Mouse (Mus musculus): Measurements from ENCODE around the gene Lonrf2. TPM values are rescaled to one million over a fixed set of nuclear protein-coding genes. Genes with fewer than 3 reads are reported as not detected.

Gene Lonrf2
- polyA plus RNA-seq, 1 experiment from 2014 or later, result 1.4 TPM

DNA sequence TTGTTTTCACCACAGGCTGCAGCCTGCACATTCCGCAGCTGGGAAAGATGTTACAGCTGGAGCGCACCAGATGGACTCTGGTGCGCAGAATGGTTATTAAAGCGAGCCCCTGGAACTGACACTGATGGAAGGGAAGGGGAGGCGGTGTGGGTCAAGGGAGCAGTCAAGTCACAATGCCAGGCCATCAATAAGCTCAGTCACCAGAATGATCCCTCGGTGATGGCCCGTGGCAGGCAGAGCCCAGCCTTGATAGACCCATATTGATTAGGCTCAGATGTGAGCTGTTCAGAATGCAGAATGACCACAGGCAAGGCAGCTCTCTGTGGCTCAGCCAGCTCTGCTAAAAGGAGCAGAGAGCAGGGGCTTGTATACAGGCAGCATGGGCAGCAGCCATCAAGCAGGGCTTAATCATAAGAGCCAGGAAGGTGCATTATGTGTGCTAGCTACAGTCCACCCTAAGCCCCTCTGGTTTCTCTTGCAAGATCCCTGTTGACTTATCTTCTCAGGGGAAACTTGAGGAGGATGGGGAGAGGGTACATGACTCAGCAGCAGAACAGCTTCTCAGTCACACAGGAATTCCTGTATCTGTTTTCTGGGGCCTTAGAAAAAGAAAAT, 46.4 kb downstream of the Lonrf2 start:
- Histone ChIP-seq H3K4me3 (replicated peaks) (no peak overlapping the region), H3K9ac (no peak overlapping the region), H3K27me3 (replicated peaks) (no peaks in the 10 kb centered on the region), H3K36me3 (no peaks in the 10 kb centered on the region), H3K27ac (no peak overlapping the region), H3K4me2 (no peak overlapping the region), H3K4me1 (no peaks in the 10 kb centered on the region), H3K9me3 (no peaks in the 10 kb centered on the region)
- ATAC-seq (ENCODE audit: insufficient read depth, low FRiP score, low read depth), result no peak
- 67% methylated on average over 7 of the region's 7 CpGs for WGBS

DNA sequence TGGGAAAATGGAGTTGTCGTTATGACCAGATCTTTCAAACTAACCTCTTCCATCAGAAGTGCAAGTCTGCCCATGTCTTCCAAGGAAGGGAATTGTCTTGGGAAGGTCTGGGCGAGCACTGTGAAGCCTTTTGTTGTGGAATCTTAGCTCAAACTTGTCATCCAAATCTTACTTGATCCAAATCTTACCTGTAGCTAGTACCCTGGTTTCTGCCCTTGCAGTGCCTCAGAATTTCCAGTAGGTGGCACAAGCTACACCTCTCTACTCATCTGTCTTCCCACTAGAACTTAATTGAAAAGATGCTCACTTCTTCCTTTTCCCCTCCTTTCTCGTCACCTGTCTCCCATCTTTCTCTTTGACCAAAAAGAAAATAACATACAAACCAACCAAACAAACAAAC, 47.6 kb downstream of the Lonrf2 start:
- no peaks in the 10 kb centered on the region for H3K4me1 ChIP-seq
- no peaks in the 10 kb centered on the region for H3K36me3 ChIP-seq
- no peak overlapping the region for H3K9ac ChIP-seq
- no peaks in the 10 kb centered on the region for H3K9me3 ChIP-seq
- 73% methylated on average over 3 of the region's 3 CpGs for WGBS
- H3K4me3 ChIP-seq (replicated peaks), result no peak overlapping the region
- H3K27ac ChIP-seq, result no peak overlapping the region
- no peak for ATAC-seq (ENCODE audit: insufficient read depth, low FRiP score, low read depth)
- H3K27me3 ChIP-seq (replicated peaks), result no peaks in the 10 kb centered on the region
- no peak overlapping the region for H3K4me2 ChIP-seq

DNA sequence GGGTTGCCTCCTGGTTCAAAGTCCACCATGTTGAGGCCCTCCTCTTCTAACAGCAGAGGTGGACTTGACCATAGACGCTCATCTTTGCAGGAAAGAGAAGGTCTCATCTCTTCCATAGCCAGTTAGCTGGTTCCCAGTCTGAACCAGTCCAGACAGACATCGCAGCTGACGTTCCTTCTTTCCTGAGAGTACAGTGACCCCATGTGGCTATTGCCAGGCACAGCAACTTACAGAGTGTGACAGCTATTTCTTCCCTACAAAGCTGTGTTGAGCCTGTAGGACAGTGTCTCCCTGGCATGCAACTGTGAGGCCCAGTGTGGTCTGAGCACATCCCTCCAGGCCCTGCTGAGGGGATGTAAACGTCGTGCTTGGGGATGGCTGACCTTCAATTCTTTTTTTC, 49.1 kb downstream of the Lonrf2 start:
- 4% methylated on average over 5 of the region's 5 CpGs for WGBS
- no peak for ATAC-seq (ENCODE audit: insufficient read depth, low FRiP score, low read depth)
- H3K27ac ChIP-seq, result no peak overlapping the region

DNA sequence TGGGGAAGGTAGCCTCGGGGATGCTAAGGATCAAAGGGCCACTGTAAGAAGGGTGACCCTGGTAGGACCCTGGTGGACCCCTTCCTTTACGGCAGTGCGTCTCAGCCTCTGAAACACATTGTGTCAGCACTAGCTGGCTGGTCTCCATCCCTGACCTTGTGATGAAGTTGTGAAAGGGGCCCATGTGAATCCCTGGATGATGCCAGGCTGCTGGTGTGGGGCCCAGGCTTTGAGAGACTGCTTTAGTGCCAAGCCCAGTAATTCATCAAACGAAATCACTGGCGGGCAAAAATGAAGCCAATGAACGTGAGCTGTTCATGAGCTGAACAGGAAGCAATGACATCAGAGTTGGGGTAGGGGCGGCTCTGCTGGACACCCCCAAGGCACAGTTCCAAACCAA, 50.2 kb downstream of the Lonrf2 start:
- ATAC-seq (ENCODE audit: insufficient read depth, low FRiP score, low read depth), result no peak
- no peak overlapping the region for H3K27ac ChIP-seq
- H3K4me2 ChIP-seq, result no peak overlapping the region
- H3K4me3 ChIP-seq (replicated peaks), result no peak overlapping the region
- no peaks in the 10 kb centered on the region for H3K36me3 ChIP-seq
- no peaks in the 10 kb centered on the region for H3K9me3 ChIP-seq
- no peak overlapping the region for H3K9ac ChIP-seq
- no peaks in the 10 kb centered on the region for H3K4me1 ChIP-seq
- no peaks in the 10 kb centered on the region for H3K27me3 ChIP-seq (replicated peaks)
- 56% methylated on average over 7 of the region's 7 CpGs for WGBS

More for the DNA sequence above, 49.1 kb downstream of the Lonrf2 start:
- H3K9me3 ChIP-seq, result no peaks in the 10 kb centered on the region
- H3K9ac ChIP-seq, result no peak overlapping the region
- no peak overlapping the region for H3K4me2 ChIP-seq
- H3K27me3 ChIP-seq (replicated peaks), result no peaks in the 10 kb centered on the region
- H3K36me3 ChIP-seq, result no peaks in the 10 kb centered on the region
- H3K4me1 ChIP-seq, result no peaks in the 10 kb centered on the region
- H3K4me3 ChIP-seq (replicated peaks), result no peak overlapping the region

DNA sequence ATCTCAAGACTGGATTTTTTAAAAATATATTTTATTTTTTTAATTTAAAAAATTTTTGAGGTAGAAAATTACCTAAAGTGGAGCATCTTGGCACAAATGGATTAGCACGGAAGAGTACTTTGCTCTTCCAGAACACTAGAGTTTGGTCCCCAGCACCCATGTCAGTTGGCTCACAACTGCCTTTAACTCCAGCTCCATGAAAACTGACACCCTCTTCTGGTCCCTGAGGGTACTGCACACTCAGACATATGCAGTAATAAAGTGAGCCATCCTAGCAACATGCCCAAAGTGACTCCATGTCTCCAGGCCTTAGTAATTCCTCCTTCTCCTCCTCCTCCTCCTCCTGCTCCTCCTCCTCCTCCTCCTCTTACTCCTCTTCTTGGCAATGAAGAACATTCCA, 58.2 kb downstream of the Lonrf2 start:
- Histone ChIP-seq H3K4me1 (no peaks in the 10 kb centered on the region), H3K9ac (no peak overlapping the region), H3K9me3 (no peaks in the 10 kb centered on the region), H3K27me3 (replicated peaks) (no peaks in the 10 kb centered on the region), H3K36me3 (no peaks in the 10 kb centered on the region), H3K27ac (no peak overlapping the region), H3K4me3 (replicated peaks) (no peak overlapping the region), H3K4me2 (no peak overlapping the region)
- no peak for ATAC-seq (ENCODE audit: insufficient read depth, low FRiP score, low read depth)
- 98% methylated on average over 1 of the region's 1 CpGs for WGBS

DNA sequence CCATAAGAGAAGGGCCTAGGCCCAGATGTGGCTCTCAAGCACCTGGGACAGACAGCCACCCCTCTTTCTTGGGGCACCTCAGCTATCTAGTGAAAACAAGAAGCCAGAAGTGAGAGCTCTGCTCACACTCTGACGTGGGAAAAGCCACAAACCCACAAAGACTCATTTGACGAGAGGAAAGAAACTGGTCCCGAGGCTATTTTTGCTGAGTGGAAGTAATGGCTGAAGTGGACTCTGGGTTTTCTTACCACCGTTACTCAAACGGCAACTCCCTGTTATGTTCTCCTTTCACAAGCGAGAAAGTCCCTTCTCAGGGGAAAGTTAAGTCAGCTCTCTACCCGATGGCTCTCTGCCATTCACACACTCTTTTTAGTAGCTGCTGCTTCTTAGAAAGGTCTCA, 59.0 kb downstream of the Lonrf2 start:
- no peaks in the 10 kb centered on the region for H3K9me3 ChIP-seq
- ATAC-seq (ENCODE audit: insufficient read depth, low FRiP score, low read depth), result no peak
- no peaks in the 10 kb centered on the region for H3K4me1 ChIP-seq
- no peak overlapping the region for H3K27ac ChIP-seq
- H3K27me3 ChIP-seq (replicated peaks), result no peaks in the 10 kb centered on the region
- no peak overlapping the region for H3K4me3 ChIP-seq (replicated peaks)
- H3K4me2 ChIP-seq, result no peak overlapping the region
- no peaks in the 10 kb centered on the region for H3K36me3 ChIP-seq
- WGBS, result 70% methylated on average over 7 of the region's 7 CpGs
- no peak overlapping the region for H3K9ac ChIP-seq

DNA sequence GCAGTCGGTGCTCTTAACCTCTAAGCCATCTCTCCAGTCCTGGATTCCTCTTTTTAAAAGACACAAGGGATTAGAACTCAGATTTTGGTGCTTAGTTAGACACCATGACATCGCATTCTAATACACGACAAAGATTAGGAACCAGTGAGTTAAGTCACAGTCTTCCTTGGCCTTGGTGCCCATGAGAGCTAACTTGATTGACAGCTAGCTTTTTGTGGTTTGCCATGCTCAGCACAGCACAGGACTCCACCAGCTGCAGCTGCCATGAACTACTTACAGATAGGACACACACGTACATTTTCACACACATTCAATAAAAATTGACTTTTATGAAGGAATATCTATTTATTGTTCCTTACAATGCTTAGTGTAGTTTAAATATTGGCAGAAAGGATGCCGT, 60.8 kb downstream of the Lonrf2 start:
- Histone ChIP-seq H3K9me3 (no peaks in the 10 kb centered on the region), H3K4me1 (no peaks in the 10 kb centered on the region), H3K27me3 (replicated peaks) (no peaks in the 10 kb centered on the region), H3K9ac (no peak overlapping the region), H3K27ac (no peak overlapping the region), H3K4me3 (replicated peaks) (no peak overlapping the region), H3K36me3 (no peaks in the 10 kb centered on the region), H3K4me2 (no peak overlapping the region)
- no peak for ATAC-seq (ENCODE audit: insufficient read depth, low FRiP score, low read depth)
- WGBS, result 89% methylated on average over 5 of the region's 5 CpGs

GRCm38 (mm10) chr1:38770676-38771075, 65.8 kb downstream of the Lonrf2 start:
- H3K9me3 ChIP-seq, result no peaks in the 10 kb centered on the region
- no peak overlapping the region for H3K4me2 ChIP-seq
- H3K27ac ChIP-seq, result no peak overlapping the region
- H3K27me3 ChIP-seq (replicated peaks), result no peaks in the 10 kb centered on the region
- H3K9ac ChIP-seq, result no peak overlapping the region
- no peak for ATAC-seq (ENCODE audit: insufficient read depth, low FRiP score, low read depth)
- 77% methylated on average over 3 of the region's 3 CpGs for WGBS
- H3K4me3 ChIP-seq (replicated peaks), result no peak overlapping the region
- H3K36me3 ChIP-seq, result no peaks in the 10 kb centered on the region
- H3K4me1 ChIP-seq, result peaks cover 13% of the 10 kb centered on the region

DNA sequence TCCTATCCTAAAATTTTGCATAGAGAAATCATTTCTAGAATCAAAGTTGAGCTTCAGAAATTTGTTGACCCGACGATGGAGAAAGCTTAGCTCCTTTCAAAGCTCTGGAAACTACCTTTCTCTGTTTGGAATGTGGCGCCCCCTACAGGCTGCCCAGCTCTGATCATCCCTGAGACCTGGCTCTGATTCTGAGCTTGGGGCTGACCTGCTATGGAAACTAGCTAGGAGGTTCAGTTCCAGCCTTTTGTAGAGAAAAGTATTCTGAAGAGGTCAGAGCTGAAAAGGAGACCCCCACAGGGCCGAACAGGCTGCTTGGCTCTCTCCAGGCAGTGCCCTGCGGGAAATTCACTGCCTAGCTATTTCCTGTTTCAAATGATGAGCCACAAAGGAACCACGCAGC, 66.6 kb downstream of the Lonrf2 start:
- ATAC-seq (ENCODE audit: insufficient read depth, low FRiP score, low read depth), result no peak
- no peak overlapping the region for H3K27ac ChIP-seq
- WGBS, result 33% methylated on average over 6 of the region's 6 CpGs

DNA sequence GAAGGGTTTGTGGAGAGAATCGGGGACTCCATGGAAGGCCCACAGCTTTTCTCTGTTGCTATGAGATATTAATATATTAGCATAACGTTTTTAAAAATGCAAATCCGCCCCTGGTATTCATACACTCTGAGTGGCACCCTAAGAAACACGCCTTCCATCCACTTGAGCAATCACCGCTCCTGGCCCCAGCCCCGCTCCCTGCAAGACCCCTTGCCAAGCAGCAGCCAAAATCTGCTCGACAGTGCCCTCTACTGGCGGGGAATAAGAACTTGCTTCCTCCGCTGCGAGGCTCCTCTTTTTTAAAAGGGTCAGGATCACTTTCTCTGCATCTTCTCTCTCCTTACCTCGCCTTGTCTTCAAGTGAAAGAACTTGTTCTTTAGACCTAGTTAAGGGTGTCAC, 68.7 kb downstream of the Lonrf2 start:
- ATAC-seq (ENCODE audit: insufficient read depth, low FRiP score, low read depth), result no peak
- H3K36me3 ChIP-seq, result no peaks in the 10 kb centered on the region
- H3K4me2 ChIP-seq, result peak overlapping the region; percentile 43
- H3K27ac ChIP-seq, result 0 out of 2 replicates have a peak overlapping the region, but pooled peaks have one; percentile 55
- no peak overlapping the region for H3K9ac ChIP-seq
- H3K4me1 ChIP-seq, result peaks cover 16% of the 10 kb centered on the region
- peak overlapping the region; percentile 23 for H3K4me3 ChIP-seq (replicated peaks)
- WGBS, result 7% methylated on average over 11 of the region's 11 CpGs
- no peaks in the 10 kb centered on the region for H3K27me3 ChIP-seq (replicated peaks)
- H3K9me3 ChIP-seq, result no peaks in the 10 kb centered on the region

More for the DNA sequence above, 66.6 kb downstream of the Lonrf2 start:
- Histone ChIP-seq H3K4me3 (replicated peaks) (no peak overlapping the region), H3K9me3 (no peaks in the 10 kb centered on the region), H3K27me3 (replicated peaks) (no peaks in the 10 kb centered on the region), H3K9ac (no peak overlapping the region), H3K36me3 (no peaks in the 10 kb centered on the region), H3K4me1 (peaks cover 16% of the 10 kb centered on the region), H3K4me2 (no peak overlapping the region)

DNA sequence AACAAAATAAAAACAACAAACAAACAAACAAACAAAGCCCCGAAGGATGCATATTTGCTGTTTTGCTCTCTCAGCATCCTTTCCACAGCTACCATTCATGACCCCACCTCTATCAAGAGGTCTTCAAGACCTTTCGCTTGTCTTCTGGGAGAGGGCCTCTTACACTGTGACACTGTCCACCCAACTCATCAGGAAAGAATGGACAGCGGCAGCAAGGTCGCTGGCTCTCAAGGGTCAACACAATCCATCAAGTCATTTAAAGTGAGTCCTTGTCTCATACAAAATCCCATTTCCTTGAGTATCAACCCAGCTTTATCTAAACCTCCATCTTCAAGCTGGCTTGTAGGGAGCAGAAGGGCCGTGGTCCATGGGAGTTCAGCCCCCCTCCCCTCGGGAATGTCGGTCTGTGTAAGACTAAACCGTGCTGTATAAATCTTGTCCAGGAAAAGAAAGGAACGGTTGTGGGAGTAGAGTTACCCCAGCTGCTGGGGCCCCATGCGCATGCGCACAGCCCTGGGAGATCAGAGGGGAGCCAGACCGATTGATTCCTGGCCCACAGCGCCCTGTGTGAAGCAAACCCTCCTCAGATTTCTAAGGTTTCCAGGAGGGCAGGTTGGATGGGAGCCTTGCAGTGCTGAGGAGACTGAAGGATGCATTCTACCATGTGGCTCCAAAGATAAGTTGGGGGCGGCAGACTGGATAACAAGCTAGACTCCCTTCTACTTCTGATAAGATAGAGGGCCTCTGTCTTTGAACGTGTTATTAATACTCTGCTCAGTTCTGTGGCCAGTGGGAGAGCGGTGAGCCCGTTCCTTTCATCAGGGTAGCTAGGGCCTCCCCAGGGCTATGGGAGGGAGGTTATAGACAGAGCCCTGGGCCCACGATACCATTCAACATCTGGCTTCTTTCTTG, 69.6 kb downstream of the Lonrf2 start:
- ATAC-seq (ENCODE audit: insufficient read depth, low FRiP score, low read depth), result peak; percentile 83
- H3K27me3 ChIP-seq (replicated peaks), result no peaks in the 10 kb centered on the region

DNA sequence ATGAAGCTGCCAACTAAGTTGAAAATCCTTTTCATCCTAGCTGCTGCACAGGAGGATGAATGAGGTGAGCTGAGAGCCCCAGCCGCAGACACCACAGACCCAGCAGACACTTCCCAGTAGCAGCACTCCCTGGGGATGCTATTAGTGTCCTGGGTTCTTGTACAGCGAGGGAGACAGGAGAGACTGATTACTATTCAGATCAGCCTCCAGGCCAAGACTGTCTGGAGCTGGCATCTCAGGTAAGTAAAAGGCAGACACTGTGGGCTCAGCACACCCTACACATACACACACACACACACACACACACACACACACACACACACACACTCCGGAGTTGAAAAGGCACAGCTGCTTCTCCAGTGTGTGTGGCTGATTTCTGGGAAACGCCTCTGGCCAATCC, 70.3 kb downstream of the Lonrf2 start:
- WGBS, result 39% methylated on average over 4 of the region's 4 CpGs
- H3K27me3 ChIP-seq (replicated peaks), result no peaks in the 10 kb centered on the region
- H3K4me2 ChIP-seq, result no peak overlapping the region; the same call in 1 of the 2 replicates
- H3K4me3 ChIP-seq (replicated peaks), result no peak overlapping the region
- H3K4me1 ChIP-seq, result peaks cover 16% of the 10 kb centered on the region
- no peaks in the 10 kb centered on the region for H3K9me3 ChIP-seq
- no peak overlapping the region for H3K9ac ChIP-seq
- H3K27ac ChIP-seq, result no peak overlapping the region
- no peak for ATAC-seq (ENCODE audit: insufficient read depth, low FRiP score, low read depth)
- no peaks in the 10 kb centered on the region for H3K36me3 ChIP-seq

More for the DNA sequence above, 69.6 kb downstream of the Lonrf2 start:
- Histone ChIP-seq H3K4me2 (peak overlapping the region; percentile 43), H3K4me1 (peaks cover 16% of the 10 kb centered on the region), H3K27ac (peak overlapping the region; percentile 55), H3K36me3 (no peaks in the 10 kb centered on the region), H3K9me3 (no peaks in the 10 kb centered on the region), H3K9ac (no peak overlapping the region), H3K4me3 (replicated peaks) (peak overlapping the region; percentile 23)
- WGBS, result 17% methylated on average over 18 of the region's 18 CpGs
